Mouse (Mus musculus): ENCODE results near the gene Cntn2.

DNA sequence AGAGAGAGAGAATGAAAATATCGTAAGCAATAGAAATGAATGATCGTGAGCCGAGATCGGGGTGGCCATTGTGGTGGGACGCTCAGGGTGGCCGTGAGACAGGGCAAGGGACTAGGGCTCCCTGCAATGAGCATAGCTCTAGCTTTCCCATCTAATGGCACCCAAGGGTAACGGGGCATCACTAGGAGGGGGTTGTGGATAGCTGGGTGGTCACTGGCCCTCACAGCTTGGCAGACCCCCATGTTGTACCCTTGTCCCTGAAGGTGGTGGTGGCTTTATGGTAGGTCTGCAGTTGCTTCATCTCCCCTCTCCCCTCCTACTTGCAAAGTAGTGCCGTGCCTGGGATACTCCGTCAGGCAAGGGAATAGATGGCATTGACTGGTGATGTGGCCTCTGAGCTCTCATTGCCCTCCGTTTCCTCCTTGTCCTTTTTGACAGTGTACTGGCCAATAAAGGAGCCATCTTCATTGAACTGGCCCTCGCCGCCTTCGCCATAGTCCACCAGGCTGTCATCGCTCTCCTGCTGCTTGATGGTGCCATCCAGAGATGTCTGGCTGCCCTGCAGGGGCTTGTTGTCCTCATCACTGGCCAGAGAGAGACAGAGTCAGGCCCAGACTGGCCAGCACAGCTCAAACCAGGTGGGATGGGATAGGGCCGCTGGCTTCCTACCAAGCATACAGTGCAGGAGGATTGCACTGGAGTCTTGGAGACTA is 27.2 kb upstream of the Cntn2 start:
- TF ChIP-seq CTCF (IDR thresholded peaks at IDR 0.05; ENCODE audit: insufficient read depth, low read length) (no peak), POLR2A (IDR thresholded peaks at IDR 0.05; ENCODE audit: borderline replicate concordance, extremely low read depth, low read depth, low read length) (no peak)

Data from lung, adult 2 months (tissue).